Mouse (Mus musculus) heart, postnatal 0 days (tissue): ENCODE measurements at regions not wholly inside any gene's neighbourhood (a gene's known extent, or its start where the extent isn't known, plus 50 kb on each side); places are given as distances from the start of the nearest gene placed in this dataset.

ENCODE experiments used
- ATAC-seq: fragments of 200-750 bp; cut with Nextera tagmentation; 2 replicates; pipeline ENCODE4 v1.8.0; 2017; ENCODE audit warnings: low read depth, moderate number of reproducible peaks, moderate library complexity; ENCODE audit not compliant: insufficient read depth
- DNase-seq: peaks from one replicate; pipeline ENCODE4 v3.0.0-alpha.2; 2016; ENCODE audit warnings: low spot score
- H3K27ac ChIP-seq: fragments of 300-500 bp; sonication (generic); 2 replicates; pipeline ENCODE4 v1.5.1; 2014; ENCODE audit warnings: low read depth, mild to moderate bottlenecking
- H3K27me3 ChIP-seq: fragments of 300-500 bp; sonication (generic); 2 replicates; pipeline ENCODE4 v1.6.1; 2014; ENCODE audit warnings: low read length, mixed read lengths; ENCODE audit not compliant: control insufficient read depth, insufficient read depth
- H3K36me3 ChIP-seq: fragments of 300-500 bp; sonication (generic); replicated peaks from 2 replicates; pipeline ENCODE4 v1.6.1; 2014; ENCODE audit warnings: low read length, mixed read lengths; ENCODE audit not compliant: control insufficient read depth, insufficient read depth
- H3K4me1 ChIP-seq: fragments of 300-500 bp; sonication (generic); 2 replicates; pipeline ENCODE4 v1.6.1; 2014; ENCODE audit warnings: antibody characterized with exemption; ENCODE audit not compliant: control insufficient read depth, insufficient read depth
- H3K4me2 ChIP-seq: fragments of 300-500 bp; sonication (generic); 2 replicates; pipeline ENCODE4 v1.6.1; 2014; ENCODE audit warnings: low read depth, mild to moderate bottlenecking, low read length, moderate library complexity
- H3K4me3 ChIP-seq: fragments of 300-500 bp; sonication (generic); 2 replicates; pipeline ENCODE4 v1.5.1; 2014; ENCODE audit warnings: low read depth, low read length
- H3K9ac ChIP-seq: fragments of 300-500 bp; sonication (generic); replicated peaks from 2 replicates; pipeline ENCODE4 v1.6.1; 2014; ENCODE audit warnings: low read depth, low read length, mixed read lengths
- H3K9me3 ChIP-seq: fragments of 300-500 bp; sonication (generic); replicated peaks from 2 replicates; pipeline ENCODE4 v1.6.1; 2016; ENCODE audit warnings: low read length; ENCODE audit not compliant: control insufficient read depth
- CTCF ChIP-seq: IDR thresholded peaks from 2 replicates; pipeline ENCODE4 v1.5.1; 2016; ENCODE audit warnings: antibody characterized with exemption, control low read depth, low read depth
- EP300 ChIP-seq: IDR thresholded peaks from 2 replicates; pipeline ENCODE4 v1.6.1; 2016; ENCODE audit warnings: antibody characterized with exemption, low read depth
- WGBS: fragments of 180-500 bp; shearing (Covaris S2); extraction: QIAGEN DNeasy Blood & Tissue Kit; methylation state at CpG from one replicate; pipeline ENCODE4 v1.1.7; 2014; 5-methylcytosine and 5-hydroxymethylcytosine counted together

GRCm38 (mm10) chr2:101074990-101075389 is 549.5 kb upstream of the Rag2 start:
- Histone ChIP-seq H3K4me1 (no peaks in the 10 kb centered on the region), H3K27ac (no peak overlapping the region), H3K27me3 (no peaks in the 10 kb centered on the region), H3K9ac (no peak overlapping the region), H3K9me3 (no peaks in the 10 kb centered on the region), H3K4me2 (no peak overlapping the region), H3K4me3 (no peak overlapping the region), H3K36me3 (no peaks in the 10 kb centered on the region)
- TF ChIP-seq EP300: no peak
- no peak for TF ChIP-seq CTCF
- no peak for ATAC-seq
- no peak for DNase-seq

GRCm38 (mm10) chr2:101080231-101080630 is 544.3 kb upstream of the Rag2 start:
- no peaks in the 10 kb centered on the region for H3K4me1 ChIP-seq
- WGBS: 66% methylated on average over 1 of the region's 1 CpGs
- ATAC-seq (no peak), DNase-seq (no peak)
- no peak overlapping the region for H3K9ac ChIP-seq
- no peaks in the 10 kb centered on the region for H3K36me3 ChIP-seq
- H3K4me2 ChIP-seq: no peak overlapping the region
- no peak overlapping the region for H3K27ac ChIP-seq
- TF ChIP-seq EP300 (no peak), CTCF (no peak)
- H3K9me3 ChIP-seq: no peaks in the 10 kb centered on the region
- no peak overlapping the region for H3K4me3 ChIP-seq
- no peaks in the 10 kb centered on the region for H3K27me3 ChIP-seq

GRCm38 (mm10) chr2:101083813-101084212 is 540.7 kb upstream of the Rag2 start:
- no peak overlapping the region for H3K4me2 ChIP-seq
- ATAC-seq (no peak), DNase-seq (no peak)
- H3K4me3 ChIP-seq: no peak overlapping the region
- H3K36me3 ChIP-seq: no peaks in the 10 kb centered on the region
- H3K9ac ChIP-seq: no peak overlapping the region
- H3K4me1 ChIP-seq: no peaks in the 10 kb centered on the region
- TF ChIP-seq CTCF (no peak), EP300 (no peak)
- no peak overlapping the region for H3K27ac ChIP-seq
- no peaks in the 10 kb centered on the region for H3K9me3 ChIP-seq
- no peaks in the 10 kb centered on the region for H3K27me3 ChIP-seq

GRCm38 (mm10) chr2:101084648-101085047 is 539.9 kb upstream of the Rag2 start:
- WGBS: 57% methylated on average over 1 of the region's 1 CpGs
- no peak overlapping the region for H3K4me3 ChIP-seq
- no peaks in the 10 kb centered on the region for H3K9me3 ChIP-seq
- DNase-seq (no peak), ATAC-seq (no peak)
- TF ChIP-seq EP300: no peak
- TF ChIP-seq CTCF: no peak
- no peak overlapping the region for H3K4me2 ChIP-seq
- no peaks in the 10 kb centered on the region for H3K27me3 ChIP-seq
- no peaks in the 10 kb centered on the region for H3K4me1 ChIP-seq
- no peaks in the 10 kb centered on the region for H3K36me3 ChIP-seq
- H3K27ac ChIP-seq: no peak overlapping the region
- H3K9ac ChIP-seq: no peak overlapping the region

- H3K4me1 ChIP-seq: no peaks in the 10 kb centered on the region
- no peak overlapping the region for H3K27ac ChIP-seq
- H3K27me3 ChIP-seq: no peaks in the 10 kb centered on the region
- DNase-seq (no peak), ATAC-seq (no peak)
- 54% methylated on average over 1 of the region's 1 CpGs for WGBS
- no peak overlapping the region for H3K4me3 ChIP-seq
- H3K36me3 ChIP-seq: no peaks in the 10 kb centered on the region
- no peaks in the 10 kb centered on the region for H3K9me3 ChIP-seq
- TF ChIP-seq CTCF: no peak
- no peak for TF ChIP-seq EP300
- no peak overlapping the region for H3K9ac ChIP-seq
- H3K4me2 ChIP-seq: no peak overlapping the region
Measured at GRCm38 (mm10) chr2:101107183-101107872, 517.2 kb upstream of the Rag2 start.

GRCm38 (mm10) chr2:101136867-101137266 is 487.7 kb upstream of the Rag2 start:
- Histone ChIP-seq H3K4me3 (no peak overlapping the region), H3K9ac (no peak overlapping the region), H3K36me3 (no peaks in the 10 kb centered on the region), H3K4me1 (no peaks in the 10 kb centered on the region), H3K27ac (no peak overlapping the region), H3K27me3 (no peaks in the 10 kb centered on the region), H3K9me3 (no peaks in the 10 kb centered on the region), H3K4me2 (no peak overlapping the region)
- TF ChIP-seq CTCF (no peak), EP300 (no peak)
- ATAC-seq (no peak), DNase-seq (no peak)
- whole genome bisulfite sequencing: 13% methylated on average over 1 of the region's 1 CpGs
